14 mouse cellular contexts compared by ENCODE assay signal in genomic region chr10:78345466-78345865, GRCm38 (mm10).
"Had no signal": no experiment of that assay in that cellular context is flagged by ENCODE, and none has a peak within 500 bp of the region (broad histone marks: within the 10 kb centered on the region; RNA-seq: fewer than 3 reads in every experiment).

No protein-coding gene starts in this region.

- H3K27me3 ChIP-seq: hindbrain, embryonic 15.5 days; limb, embryonic 12.5 days; midbrain, embryonic 15.5 days; neural tube, embryonic 12.5 days had no signal

- H3K9me3 ChIP-seq: hindbrain, embryonic 15.5 days; limb, embryonic 12.5 days; liver, embryonic 15.5 days; midbrain, embryonic 15.5 days; neural tube, embryonic 12.5 days had no signal

- H3K9ac ChIP-seq: hindbrain, embryonic 15.5 days; limb, embryonic 12.5 days; liver, embryonic 15.5 days; midbrain, embryonic 15.5 days; neural tube, embryonic 12.5 days had no signal

- H3K4me3 ChIP-seq: hindbrain, embryonic 15.5 days; layer of hippocampus, adult 2 months; limb, embryonic 12.5 days; liver, embryonic 15.5 days; midbrain, embryonic 15.5 days; neural tube, embryonic 12.5 days had no signal

- H3K36me3 ChIP-seq: hindbrain, embryonic 15.5 days; liver, embryonic 15.5 days; midbrain, embryonic 15.5 days had no signal

- ATAC-seq: inflammation-experienced regulatory T-cells, adult 6 months; lung, postnatal 0 days; midbrain, embryonic 15.5 days had no signal

- H3K27ac ChIP-seq: hindbrain, embryonic 15.5 days; kidney, postnatal 0 days; layer of hippocampus, adult 2 months; limb, embryonic 12.5 days; liver, embryonic 15.5 days; midbrain, embryonic 15.5 days; neural tube, embryonic 12.5 days; stomach, postnatal 0 days had no signal

- DNase-seq: liver; lung, adult 2 months; lung, postnatal 36 days had no signal

- H3K4me2 ChIP-seq: hindbrain, embryonic 15.5 days; limb, embryonic 12.5 days; liver, embryonic 15.5 days; midbrain, embryonic 11.5 days; midbrain, embryonic 15.5 days; neural tube, embryonic 12.5 days had no signal
